Mouse (Mus musculus) liver, embryonic 14.5 days (tissue): ENCODE data around the gene 2900011O08Rik. TPM values are rescaled to one million over a fixed set of nuclear protein-coding genes. Genes with fewer than 3 reads are reported as not detected.

Experiments used
- ATAC-seq: fragments of 200-750 bp; cut with Nextera tagmentation; 2 replicates; pipeline ENCODE4 v1.8.0; 2017; ENCODE audit warnings: moderate number of reproducible peaks, mild to moderate bottlenecking, moderate library complexity; ENCODE audit not compliant: insufficient read depth
- DNase-seq, 3 experiments: peaks; one replicate each; pipeline ENCODE4 v3.0.0-alpha.2; 2012 to 2013; ENCODE audit warnings: low read depth in 3 of 3, low spot score in 3 of 3
- H3K27ac ChIP-seq: fragments of 300-500 bp; sonication (generic); 2 replicates; pipeline ENCODE4 v1.5.1; 2014; ENCODE audit warnings: moderate library complexity, mild to moderate bottlenecking, control low read depth, inconsistent platforms
- H3K27me3 ChIP-seq: fragments of 300-500 bp; sonication (generic); 2 replicates; pipeline ENCODE4 v1.6.1; 2014; ENCODE audit warnings: mild to moderate bottlenecking, low read length, moderate library complexity; ENCODE audit not compliant: control insufficient read depth, insufficient read depth
- H3K36me3 ChIP-seq: fragments of 300-500 bp; sonication (generic); replicated peaks from 2 replicates; pipeline ENCODE4 v1.6.1; 2014; ENCODE audit warnings: low read depth; ENCODE audit not compliant: control insufficient read depth, insufficient read depth
- H3K4me1 ChIP-seq, 2 experiments: fragments of 200-500 bp in 1 of 2; fragments of 300-500 bp in 1 of 2; sonication (generic) in 1 of 2; replicated peaks; 2 replicates each; pipeline ENCODE4 v1.6.1; 2012 to 2014; ENCODE audit warnings: antibody characterized with exemption in 1 of 2, inconsistent platforms in 1 of 2, low read length in 1 of 2; ENCODE audit not compliant: control insufficient read depth in 2 of 2, insufficient read depth in 2 of 2
- H3K4me2 ChIP-seq: fragments of 300-500 bp; sonication (generic); 2 replicates; pipeline ENCODE4 v1.6.1; 2014; ENCODE audit warnings: low read depth, mild to moderate bottlenecking, control low read depth, moderate library complexity
- H3K4me3 ChIP-seq, 2 experiments: fragments of 200-500 bp in 1 of 2; fragments of 300-500 bp in 1 of 2; sonication (generic) in 1 of 2; 2 replicates each; pipeline ENCODE4 v1.5.1; 2012 to 2014; ENCODE audit warnings: low read depth in 2 of 2, low read length in 2 of 2, mild to moderate bottlenecking in 2 of 2, control low read depth in 1 of 2, inconsistent platforms in 1 of 2, moderate library complexity in 1 of 2; ENCODE audit not compliant: insufficient read depth in 1 of 2
- H3K9ac ChIP-seq: fragments of 300-500 bp; sonication (generic); replicated peaks from 2 replicates; pipeline ENCODE4 v1.6.1; 2014; ENCODE audit warnings: mild to moderate bottlenecking, control low read depth, moderate library complexity
- H3K9me3 ChIP-seq: fragments of 300-500 bp; sonication (generic); 2 replicates; pipeline ENCODE4 v1.6.1; 2016; ENCODE audit warnings: low read length, mixed read lengths; ENCODE audit not compliant: control insufficient read depth
- CTCF ChIP-seq: IDR thresholded peaks from 2 replicates; pipeline ENCODE4 v1.5.1; 2016; ENCODE audit warnings: antibody characterized with exemption, low read depth, control low read depth
- EP300 ChIP-seq: IDR thresholded peaks from 2 replicates; pipeline ENCODE4 v1.6.1; 2016; ENCODE audit warnings: antibody characterized with exemption, low read depth
- WGBS: fragments of 180-500 bp; shearing (Covaris S2); extraction: QIAGEN DNeasy Blood & Tissue Kit; methylation state at CpG from one replicate; pipeline ENCODE4 v1.1.7; 2014; ENCODE audit not compliant: insufficient replicate concordance; 5-methylcytosine and 5-hydroxymethylcytosine counted together
- polyA plus RNA-seq, 2 experiments: library from polyadenylated mRNA; depleted of rRNA in 1 of 2; stranded (reverse) in 1 of 2; unstranded in 1 of 2; fragments of >200 nt; fragmentation: Nextera tagmentation in 1 of 2; extraction: Ambion mirVana in 1 of 2; gene quantifications; 2 replicates each; pipeline versions ENCODE4 v1.2.1 to v1.2.3; 2012 to 2014

Gene 2900011O08Rik
- polyA plus RNA-seq, 2 experiments, result 0.08 to 0.11 TPM

DNA sequence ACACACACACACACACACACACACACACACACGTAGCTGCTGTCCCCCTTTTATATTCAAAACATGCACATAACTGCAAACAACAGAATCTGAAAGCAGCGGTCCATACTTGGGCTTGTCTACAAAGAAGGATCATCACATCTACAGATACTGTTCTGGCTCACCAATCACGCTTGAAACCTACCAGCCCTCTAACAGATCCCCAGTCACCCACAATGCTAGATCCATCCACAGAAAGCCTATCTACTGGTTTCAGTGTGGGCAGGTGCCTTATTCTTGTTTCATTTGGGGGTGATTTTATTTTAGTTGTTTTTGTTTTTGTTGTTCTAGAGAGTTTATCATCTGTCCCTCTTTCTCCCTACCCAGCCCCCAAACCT lies 219 bp upstream of the 2900011O08Rik start:
- H3K4me2 ChIP-seq, result no peak overlapping the region; the same call in 1 of the 2 replicates
- no peaks in the 10 kb centered on the region for H3K27me3 ChIP-seq
- no peaks in the 10 kb centered on the region; a peak in 1 of 4 replicates for H3K4me1 ChIP-seq
- TF ChIP-seq CTCF, result no peak
- no peak for TF ChIP-seq EP300
- DNase-seq, result no peak
- no peaks in the 10 kb centered on the region for H3K9me3 ChIP-seq
- WGBS, result 54% methylated on average over 3 of the region's 3 CpGs
- no peak overlapping the region for H3K4me3 ChIP-seq
- H3K27ac ChIP-seq, result no peak overlapping the region
- H3K36me3 ChIP-seq, result no peaks in the 10 kb centered on the region
- no peak for ATAC-seq
- no peak overlapping the region for H3K9ac ChIP-seq

DNA sequence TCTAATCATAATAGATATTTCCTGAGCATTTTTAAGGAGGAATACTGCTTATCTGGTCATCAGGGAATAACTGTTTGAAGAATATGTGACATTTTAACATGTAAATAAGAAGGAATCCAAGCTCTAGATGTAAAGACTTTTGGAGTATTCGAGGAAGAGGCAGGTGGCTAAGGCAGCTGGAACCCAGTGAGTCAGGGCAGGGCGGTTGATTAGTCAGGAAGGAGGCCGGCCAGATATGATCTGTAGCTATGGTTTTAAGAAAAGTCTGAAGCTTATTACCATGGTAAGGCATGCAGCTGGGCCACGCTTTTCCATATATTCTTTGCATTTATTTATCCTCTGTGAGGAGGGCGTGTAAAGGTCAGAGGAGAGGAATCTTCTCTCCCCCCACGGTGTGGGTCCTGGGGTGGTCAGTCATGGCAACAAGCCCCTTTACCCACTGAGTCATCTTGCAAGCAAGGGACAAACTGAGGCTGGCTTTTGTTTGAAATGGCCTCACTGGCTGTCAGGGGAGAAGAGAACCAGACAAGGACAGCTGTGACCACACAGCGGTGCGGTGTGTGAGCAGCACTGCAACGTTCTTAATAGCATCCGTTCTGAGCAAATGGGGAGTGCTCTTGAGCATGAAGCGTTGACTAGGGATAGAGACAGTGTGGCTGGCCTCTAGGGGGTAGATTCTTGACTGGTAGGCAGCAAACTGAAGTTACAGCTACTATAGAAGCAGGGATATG lies 6.3 kb downstream of the 2900011O08Rik start:
- H3K4me1 ChIP-seq, result no peaks in the 10 kb centered on the region; a peak in 1 of 4 replicates
- H3K27ac ChIP-seq, result no peak overlapping the region
- H3K4me3 ChIP-seq, result no peak overlapping the region
- 59% methylated on average over 11 of the region's 11 CpGs for WGBS
- no peak for DNase-seq
- H3K4me2 ChIP-seq, result no peak overlapping the region
- ATAC-seq, result no peak
- no peaks in the 10 kb centered on the region for H3K36me3 ChIP-seq
- H3K27me3 ChIP-seq, result no peaks in the 10 kb centered on the region
- no peak overlapping the region for H3K9ac ChIP-seq
- TF ChIP-seq EP300 (no peak), CTCF (no peak)
- no peaks in the 10 kb centered on the region for H3K9me3 ChIP-seq

DNA sequence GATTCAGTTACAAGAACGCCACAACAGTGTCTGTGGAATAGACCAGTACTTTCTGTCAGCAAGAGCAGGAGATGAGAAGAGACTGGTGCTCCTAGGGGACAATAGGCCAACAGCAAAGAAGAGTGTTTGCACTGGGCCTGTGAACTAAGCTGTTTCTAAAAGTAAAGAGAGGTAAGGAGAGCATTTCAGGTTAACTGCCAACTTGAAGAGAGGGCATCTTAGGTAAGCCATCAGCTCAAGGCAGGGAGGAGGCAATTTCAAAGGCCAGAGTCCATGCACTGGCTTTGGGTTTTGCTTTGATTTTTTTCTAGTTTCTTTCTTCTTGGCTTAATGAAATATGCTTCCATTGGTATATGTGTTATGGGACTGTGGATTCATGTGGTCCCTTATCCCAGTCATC lies 7.7 kb downstream of the 2900011O08Rik start:
- Histone ChIP-seq H3K4me2 (no peak overlapping the region), H3K27me3 (no peaks in the 10 kb centered on the region), H3K4me3 (no peak overlapping the region), H3K9me3 (no peaks in the 10 kb centered on the region), H3K4me1 (no peaks in the 10 kb centered on the region), H3K9ac (no peak overlapping the region), H3K36me3 (no peaks in the 10 kb centered on the region), H3K27ac (no peak overlapping the region)
- WGBS, result 54% methylated on average over 1 of the region's 1 CpGs
- ATAC-seq (no peak), DNase-seq (no peak)
- TF ChIP-seq CTCF, result no peak
- TF ChIP-seq EP300, result no peak

GRCm38 (mm10) chr16:13994502-13994901 lies 8.1 kb downstream of the 2900011O08Rik start:
- Histone ChIP-seq H3K27me3 (no peaks in the 10 kb centered on the region), H3K4me1 (no peaks in the 10 kb centered on the region), H3K36me3 (no peaks in the 10 kb centered on the region), H3K27ac (no peak overlapping the region), H3K9me3 (no peaks in the 10 kb centered on the region), H3K4me3 (no peak overlapping the region), H3K4me2 (no peak overlapping the region), H3K9ac (no peak overlapping the region)
- ATAC-seq (no peak), DNase-seq (no peak)
- TF ChIP-seq CTCF (no peak), EP300 (no peak)
- 44% methylated on average over 1 of the region's 1 CpGs for WGBS

GRCm38 (mm10) chr16:14003386-14004130 lies 17.2 kb downstream of the 2900011O08Rik start:
- no peak overlapping the region for H3K4me2 ChIP-seq
- no peak overlapping the region for H3K9ac ChIP-seq
- H3K4me1 ChIP-seq, result no peaks in the 10 kb centered on the region
- no peaks in the 10 kb centered on the region for H3K27me3 ChIP-seq
- H3K4me3 ChIP-seq, result no peak overlapping the region
- no peak for DNase-seq
- no peak for TF ChIP-seq EP300
- no peak for TF ChIP-seq CTCF
- no peak overlapping the region for H3K27ac ChIP-seq
- H3K36me3 ChIP-seq, result no peaks in the 10 kb centered on the region
- WGBS, result 39% methylated on average over 8 of the region's 8 CpGs
- no peak for ATAC-seq
- H3K9me3 ChIP-seq, result no peaks in the 10 kb centered on the region
